Mouse (Mus musculus) kidney, postnatal 0 days (tissue): ENCODE measurements at regions not wholly inside any gene's neighbourhood (a gene's known extent, or its start where the extent isn't known, plus 50 kb on each side); places are given as distances from the start of the nearest gene placed in this dataset.

Experiments
- ATAC-seq: fragments of 200-750 bp; cut with Nextera tagmentation; replicated peaks from 2 replicates; pipeline ENCODE4 v1.8.0; 2017; ENCODE audit warnings: low read depth, moderate number of reproducible peaks, moderate TSS enrichment, moderate library complexity; ENCODE audit not compliant: low FRiP score
- DNase-seq: peaks from one replicate; pipeline ENCODE4 v3.0.0-alpha.2; 2016; ENCODE audit warnings: low spot score
- H3K27ac ChIP-seq: fragments of 300-500 bp; sonication (generic); 2 replicates; pipeline ENCODE4 v1.5.1; 2014; ENCODE audit warnings: mild to moderate bottlenecking
- H3K27me3 ChIP-seq: fragments of 300-500 bp; sonication (generic); 2 replicates; pipeline ENCODE4 v1.6.1; 2014; ENCODE audit warnings: low read length, mixed read lengths; ENCODE audit not compliant: insufficient read depth
- H3K36me3 ChIP-seq: fragments of 300-500 bp; sonication (generic); 2 replicates; pipeline ENCODE4 v1.6.1; 2014; ENCODE audit warnings: low read length, mixed read lengths; ENCODE audit not compliant: insufficient read depth
- H3K4me1 ChIP-seq: fragments of 300-500 bp; sonication (generic); replicated peaks from 2 replicates; pipeline ENCODE4 v1.6.1; 2014; ENCODE audit warnings: antibody characterized with exemption, low read length, mixed read lengths; ENCODE audit not compliant: insufficient read depth
- H3K4me2 ChIP-seq: fragments of 300-500 bp; sonication (generic); 2 replicates; pipeline ENCODE4 v1.6.1; 2014; ENCODE audit warnings: mild to moderate bottlenecking, low read length, moderate library complexity, mixed read lengths
- H3K4me3 ChIP-seq: fragments of 300-500 bp; sonication (generic); replicated peaks from 2 replicates; pipeline ENCODE4 v1.5.1; 2014; ENCODE audit warnings: low read depth, low read length
- H3K9ac ChIP-seq: fragments of 300-500 bp; sonication (generic); 2 replicates; pipeline ENCODE4 v1.6.1; 2014; ENCODE audit warnings: low read depth, low read length
- H3K9me3 ChIP-seq: fragments of 300-500 bp; sonication (generic); replicated peaks from 2 replicates; pipeline ENCODE4 v1.6.1; 2016; ENCODE audit warnings: low read length, inconsistent platforms, mixed read lengths
- CTCF ChIP-seq: IDR thresholded peaks from 2 replicates; pipeline ENCODE4 v1.5.1; 2016; ENCODE audit warnings: antibody characterized with exemption, low read depth, mild to moderate bottlenecking, moderate library complexity
- WGBS: fragments of 180-500 bp; shearing (Covaris S2); extraction: QIAGEN DNeasy Blood & Tissue Kit; methylation state at CpG from one replicate; pipeline ENCODE4 v1.1.7; 2014; 5-methylcytosine and 5-hydroxymethylcytosine counted together

- no peaks in the 10 kb centered on the region for H3K36me3 ChIP-seq
- ATAC-seq (no peak), DNase-seq (no peak)
- H3K4me3 ChIP-seq = no peak overlapping the region
- H3K4me2 ChIP-seq = no peak overlapping the region
- H3K9me3 ChIP-seq = no peaks in the 10 kb centered on the region
- H3K9ac ChIP-seq = no peak overlapping the region
- no peaks in the 10 kb centered on the region for H3K4me1 ChIP-seq
- no peak for TF ChIP-seq CTCF
- WGBS = 64% methylated on average over 8 of the region's 8 CpGs
- no peaks in the 10 kb centered on the region for H3K27me3 ChIP-seq
- no peak overlapping the region for H3K27ac ChIP-seq
Measured at GRCm38 (mm10) chr14:68820241-68820640, 473.9 kb downstream of the Synb start.

GRCm38 (mm10) chr14:68808976-68809375 is 485.1 kb downstream of the Synb start:
- H3K9me3 ChIP-seq = no peaks in the 10 kb centered on the region
- no peaks in the 10 kb centered on the region for H3K4me1 ChIP-seq
- no peak overlapping the region for H3K9ac ChIP-seq
- H3K27me3 ChIP-seq = no peaks in the 10 kb centered on the region
- no peak for TF ChIP-seq CTCF
- DNase-seq (no peak), ATAC-seq (no peak)
- no peak overlapping the region for H3K4me2 ChIP-seq
- H3K27ac ChIP-seq = no peak overlapping the region
- no peaks in the 10 kb centered on the region for H3K36me3 ChIP-seq
- H3K4me3 ChIP-seq = no peak overlapping the region
- 86% methylated on average over 3 of the region's 3 CpGs for WGBS

- no peak overlapping the region for H3K27ac ChIP-seq
- WGBS = 69% methylated on average over 3 of the region's 3 CpGs
- no peak for DNase-seq
- no peaks in the 10 kb centered on the region for H3K27me3 ChIP-seq
- no peak overlapping the region for H3K4me2 ChIP-seq
- ATAC-seq = no peak
- H3K4me3 ChIP-seq = no peak overlapping the region
- H3K9me3 ChIP-seq = no peaks in the 10 kb centered on the region
- H3K9ac ChIP-seq = no peak overlapping the region
- no peaks in the 10 kb centered on the region for H3K36me3 ChIP-seq
- H3K4me1 ChIP-seq = no peaks in the 10 kb centered on the region
- TF ChIP-seq CTCF = no peak
Measured at GRCm38 (mm10) chr14:68807918-68808317, 486.2 kb downstream of the Synb start.

- ATAC-seq = no peak
- no peak for TF ChIP-seq CTCF
- Histone ChIP-seq H3K4me3 (no peak overlapping the region), H3K4me2 (no peak overlapping the region), H3K36me3 (no peaks in the 10 kb centered on the region), H3K4me1 (no peaks in the 10 kb centered on the region), H3K27ac (no peak overlapping the region), H3K9me3 (no peaks in the 10 kb centered on the region), H3K27me3 (no peaks in the 10 kb centered on the region), H3K9ac (no peak overlapping the region)
- DNase-seq = no peak
- WGBS = 43% methylated on average over 1 of the region's 1 CpGs
Measured at GRCm38 (mm10) chr14:68806646-68807045, 487.5 kb downstream of the Synb start.

GRCm38 (mm10) chr14:68784395-68784794 is 509.7 kb downstream of the Synb start:
- Histone ChIP-seq H3K27me3 (no peaks in the 10 kb centered on the region), H3K4me1 (no peaks in the 10 kb centered on the region), H3K9me3 (no peaks in the 10 kb centered on the region), H3K9ac (no peak overlapping the region), H3K4me2 (no peak overlapping the region), H3K27ac (no peak overlapping the region), H3K36me3 (no peaks in the 10 kb centered on the region), H3K4me3 (no peak overlapping the region)
- DNase-seq (no peak), ATAC-seq (no peak)
- no peak for TF ChIP-seq CTCF
- 95% methylated on average over 3 of the region's 3 CpGs for WGBS

GRCm38 (mm10) chr14:68783216-68783615 is 510.9 kb downstream of the Synb start:
- Histone ChIP-seq H3K4me2 (no peak overlapping the region), H3K9ac (no peak overlapping the region), H3K4me1 (no peaks in the 10 kb centered on the region), H3K4me3 (no peak overlapping the region), H3K27ac (no peak overlapping the region), H3K9me3 (no peaks in the 10 kb centered on the region), H3K27me3 (no peaks in the 10 kb centered on the region), H3K36me3 (no peaks in the 10 kb centered on the region)
- WGBS = 100% methylated on average over 1 of the region's 1 CpGs
- no peak for TF ChIP-seq CTCF
- no peak for ATAC-seq
- DNase-seq = no peak

GRCm38 (mm10) chr14:68770411-68770810 is 523.7 kb downstream of the Synb start:
- no peak overlapping the region for H3K4me3 ChIP-seq
- DNase-seq (no peak), ATAC-seq (no peak)
- no peaks in the 10 kb centered on the region for H3K9me3 ChIP-seq
- H3K36me3 ChIP-seq = no peaks in the 10 kb centered on the region
- no peaks in the 10 kb centered on the region for H3K27me3 ChIP-seq
- no peak for TF ChIP-seq CTCF
- 76% methylated on average over 2 of the region's 2 CpGs for WGBS
- H3K4me2 ChIP-seq = no peak overlapping the region
- no peak overlapping the region for H3K27ac ChIP-seq
- no peaks in the 10 kb centered on the region for H3K4me1 ChIP-seq
- H3K9ac ChIP-seq = no peak overlapping the region
